Mouse (Mus musculus): ENCODE results near the gene Snd1. TPM values are rescaled to one million over a fixed set of nuclear protein-coding genes. Genes with fewer than 3 reads are reported as not detected.
A peak's percentile ranks its signal among the peaks of the same experiment; 100 is the strongest.

Snd1 gene
- polyA plus RNA-seq, 1 experiment from 2014 or later = 84.5 TPM

GRCm38 (mm10) chr6:28871725-28872420 lies 396.9 kb downstream of the Snd1 start:
- H3K27ac ChIP-seq (replicated peaks; ENCODE audit: low read depth, low read length) = no peak overlapping the region
- ATAC-seq (ENCODE audit: low FRiP score, low TSS enrichment) = no peak
- DNase-seq = no peak
- H3K27me3 ChIP-seq (ENCODE audit: control insufficient read depth, insufficient read depth, low read length) = no peaks in the 10 kb centered on the region
- H3K4me3 ChIP-seq (replicated peaks; ENCODE audit: low read depth, low read length) = no peak overlapping the region
- H3K9ac ChIP-seq (replicated peaks; ENCODE audit: low read length) = no peak overlapping the region
- peaks cover 19% of the 10 kb centered on the region for H3K4me1 ChIP-seq (ENCODE audit: control insufficient read depth, insufficient read depth, low read length)
- H3K4me2 ChIP-seq (ENCODE audit: low read length) = no peak overlapping the region
- no peaks in the 10 kb centered on the region for H3K36me3 ChIP-seq (ENCODE audit: control insufficient read depth, insufficient read depth, low read length)
- 82% methylated on average over 5 of the region's 5 CpGs for whole genome bisulfite sequencing
- H3K9me3 ChIP-seq (ENCODE audit: control insufficient read depth, low read length) = no peaks in the 10 kb centered on the region

- no peak overlapping the region for H3K4me3 ChIP-seq (replicated peaks; ENCODE audit: low read depth, low read length)
- peaks cover 24% of the 10 kb centered on the region for H3K4me1 ChIP-seq (ENCODE audit: control insufficient read depth, insufficient read depth, low read length)
- no peak overlapping the region for H3K27ac ChIP-seq (replicated peaks; ENCODE audit: low read depth, low read length)
- H3K4me2 ChIP-seq (ENCODE audit: low read length) = no peak overlapping the region
- H3K9me3 ChIP-seq (ENCODE audit: control insufficient read depth, low read length) = no peaks in the 10 kb centered on the region
- no peak overlapping the region for H3K9ac ChIP-seq (replicated peaks; ENCODE audit: low read length)
- WGBS = 85% methylated on average over 3 of the region's 3 CpGs
- DNase-seq = no peak
- no peaks in the 10 kb centered on the region for H3K36me3 ChIP-seq (ENCODE audit: control insufficient read depth, insufficient read depth, low read length)
- H3K27me3 ChIP-seq (ENCODE audit: control insufficient read depth, insufficient read depth, low read length) = no peaks in the 10 kb centered on the region
- no peak for ATAC-seq (ENCODE audit: low FRiP score, low TSS enrichment)
These were observed 397.5 kb downstream of the Snd1 start for GRCm38 (mm10) chr6:28872421-28872795.

- 79% methylated on average over 11 of the region's 11 CpGs for WGBS
These were observed 399.1 kb downstream of the Snd1 start for GRCm38 (mm10) chr6:28874053-28874452.

GRCm38 (mm10) chr6:28874759-28875158 lies 399.8 kb downstream of the Snd1 start:
- DNase-seq = no peak
- WGBS = 95% methylated on average over 5 of the region's 5 CpGs
- no peak overlapping the region for H3K4me2 ChIP-seq (ENCODE audit: low read length)
- no peaks in the 10 kb centered on the region for H3K36me3 ChIP-seq (ENCODE audit: control insufficient read depth, insufficient read depth, low read length)
- no peak overlapping the region for H3K4me3 ChIP-seq (replicated peaks; ENCODE audit: low read depth, low read length)
- peaks cover 37% of the 10 kb centered on the region for H3K4me1 ChIP-seq (ENCODE audit: control insufficient read depth, insufficient read depth, low read length)
- no peaks in the 10 kb centered on the region for H3K27me3 ChIP-seq (ENCODE audit: control insufficient read depth, insufficient read depth, low read length)
- H3K9ac ChIP-seq (replicated peaks; ENCODE audit: low read length) = no peak overlapping the region
- no peaks in the 10 kb centered on the region for H3K9me3 ChIP-seq (ENCODE audit: control insufficient read depth, low read length)
- ATAC-seq (ENCODE audit: low FRiP score, low TSS enrichment) = no peak
- H3K27ac ChIP-seq (replicated peaks; ENCODE audit: low read depth, low read length) = no peak overlapping the region

More at GRCm38 (mm10) chr6:28874053-28874452, 399.1 kb downstream of the Snd1 start:
- ATAC-seq (ENCODE audit: low FRiP score, low TSS enrichment) = no peak
- no peak for DNase-seq
- H3K27ac ChIP-seq (replicated peaks; ENCODE audit: low read depth, low read length) = no peak overlapping the region
- H3K27me3 ChIP-seq (ENCODE audit: control insufficient read depth, insufficient read depth, low read length) = no peaks in the 10 kb centered on the region
- H3K4me1 ChIP-seq (ENCODE audit: control insufficient read depth, insufficient read depth, low read length) = peaks cover 37% of the 10 kb centered on the region
- no peak overlapping the region for H3K4me2 ChIP-seq (ENCODE audit: low read length)
- H3K9me3 ChIP-seq (ENCODE audit: control insufficient read depth, low read length) = no peaks in the 10 kb centered on the region
- no peaks in the 10 kb centered on the region for H3K36me3 ChIP-seq (ENCODE audit: control insufficient read depth, insufficient read depth, low read length)
- H3K4me3 ChIP-seq (replicated peaks; ENCODE audit: low read depth, low read length) = no peak overlapping the region
- H3K9ac ChIP-seq (replicated peaks; ENCODE audit: low read length) = no peak overlapping the region

- DNase-seq (no peak), ATAC-seq (ENCODE audit: low FRiP score, low TSS enrichment) (no peak)
- WGBS = 93% methylated on average over 1 of the region's 1 CpGs
- Histone ChIP-seq H3K4me2 (ENCODE audit: low read length) (no peak overlapping the region), H3K4me1 (ENCODE audit: control insufficient read depth, insufficient read depth, low read length) (peaks cover 37% of the 10 kb centered on the region), H3K9me3 (ENCODE audit: control insufficient read depth, low read length) (no peaks in the 10 kb centered on the region), H3K9ac (replicated peaks; ENCODE audit: low read length) (no peak overlapping the region), H3K27ac (replicated peaks; ENCODE audit: low read depth, low read length) (no peak overlapping the region), H3K27me3 (ENCODE audit: control insufficient read depth, insufficient read depth, low read length) (no peaks in the 10 kb centered on the region), H3K36me3 (ENCODE audit: control insufficient read depth, insufficient read depth, low read length) (no peaks in the 10 kb centered on the region), H3K4me3 (replicated peaks; ENCODE audit: low read depth, low read length) (no peak overlapping the region)
These were observed 400.4 kb downstream of the Snd1 start for GRCm38 (mm10) chr6:28875333-28875732.

- H3K36me3 ChIP-seq (ENCODE audit: control insufficient read depth, insufficient read depth, low read length) = no peaks in the 10 kb centered on the region
- peaks cover 37% of the 10 kb centered on the region for H3K4me1 ChIP-seq (ENCODE audit: control insufficient read depth, insufficient read depth, low read length)
- no peak overlapping the region for H3K4me2 ChIP-seq (ENCODE audit: low read length)
- no peak overlapping the region for H3K9ac ChIP-seq (replicated peaks; ENCODE audit: low read length)
- peak; percentile 66 for DNase-seq
- ATAC-seq (ENCODE audit: low FRiP score, low TSS enrichment) = no peak
- H3K27me3 ChIP-seq (ENCODE audit: control insufficient read depth, insufficient read depth, low read length) = no peaks in the 10 kb centered on the region
- H3K4me3 ChIP-seq (replicated peaks; ENCODE audit: low read depth, low read length) = no peak overlapping the region
- H3K27ac ChIP-seq (replicated peaks; ENCODE audit: low read depth, low read length) = peak overlapping the region; percentile 61; the same call in 1 of the 2 replicates
- no peaks in the 10 kb centered on the region for H3K9me3 ChIP-seq (ENCODE audit: control insufficient read depth, low read length)
- WGBS = 29% methylated on average over 3 of the region's 3 CpGs
These were observed 401.6 kb downstream of the Snd1 start for GRCm38 (mm10) chr6:28876492-28876891.

- Histone ChIP-seq H3K36me3 (ENCODE audit: control insufficient read depth, insufficient read depth, low read length) (no peaks in the 10 kb centered on the region), H3K27me3 (ENCODE audit: control insufficient read depth, insufficient read depth, low read length) (no peaks in the 10 kb centered on the region), H3K9ac (replicated peaks; ENCODE audit: low read length) (no peak overlapping the region), H3K4me3 (replicated peaks; ENCODE audit: low read depth, low read length) (no peak overlapping the region), H3K4me2 (ENCODE audit: low read length) (no peak overlapping the region), H3K4me1 (ENCODE audit: control insufficient read depth, insufficient read depth, low read length) (peaks cover 37% of the 10 kb centered on the region), H3K27ac (replicated peaks; ENCODE audit: low read depth, low read length) (peak overlapping the region; percentile 45), H3K9me3 (ENCODE audit: control insufficient read depth, low read length) (no peaks in the 10 kb centered on the region)
- ATAC-seq (ENCODE audit: low FRiP score, low TSS enrichment) = peak; percentile 73
- WGBS = 19% methylated on average over 7 of the region's 7 CpGs
- DNase-seq = peak; percentile 76
These were observed 403.2 kb downstream of the Snd1 start for GRCm38 (mm10) chr6:28877945-28878666.

- H3K9ac ChIP-seq (replicated peaks; ENCODE audit: low read length) = no peak overlapping the region
- H3K4me1 ChIP-seq (ENCODE audit: control insufficient read depth, insufficient read depth, low read length) = peaks cover 29% of the 10 kb centered on the region
- no peaks in the 10 kb centered on the region for H3K9me3 ChIP-seq (ENCODE audit: control insufficient read depth, low read length)
- H3K27me3 ChIP-seq (ENCODE audit: control insufficient read depth, insufficient read depth, low read length) = no peaks in the 10 kb centered on the region
- ATAC-seq (ENCODE audit: low FRiP score, low TSS enrichment) (no peak), DNase-seq (no peak)
- peaks cover 5% of the 10 kb centered on the region for H3K36me3 ChIP-seq (ENCODE audit: control insufficient read depth, insufficient read depth, low read length)
- no peak overlapping the region for H3K4me3 ChIP-seq (replicated peaks; ENCODE audit: low read depth, low read length)
- H3K27ac ChIP-seq (replicated peaks; ENCODE audit: low read depth, low read length) = no peak overlapping the region
- H3K4me2 ChIP-seq (ENCODE audit: low read length) = no peak overlapping the region
- 52% methylated on average over 8 of the region's 8 CpGs for WGBS
These were observed 404.4 kb downstream of the Snd1 start for GRCm38 (mm10) chr6:28879315-28879714.

- H3K4me2 ChIP-seq (ENCODE audit: low read length) = no peak overlapping the region
- ATAC-seq (ENCODE audit: low FRiP score, low TSS enrichment) = no peak
- no peak for DNase-seq
- no peaks in the 10 kb centered on the region for H3K27me3 ChIP-seq (ENCODE audit: control insufficient read depth, insufficient read depth, low read length)
- no peak overlapping the region for H3K27ac ChIP-seq (replicated peaks; ENCODE audit: low read depth, low read length)
- WGBS = 88% methylated on average over 4 of the region's 4 CpGs
- peaks cover 16% of the 10 kb centered on the region for H3K36me3 ChIP-seq (ENCODE audit: control insufficient read depth, insufficient read depth, low read length)
- H3K4me3 ChIP-seq (replicated peaks; ENCODE audit: low read depth, low read length) = no peak overlapping the region
- H3K9me3 ChIP-seq (ENCODE audit: control insufficient read depth, low read length) = no peaks in the 10 kb centered on the region
- H3K9ac ChIP-seq (replicated peaks; ENCODE audit: low read length) = no peak overlapping the region
- peaks cover 25% of the 10 kb centered on the region for H3K4me1 ChIP-seq (ENCODE audit: control insufficient read depth, insufficient read depth, low read length)
These were observed 406.0 kb downstream of the Snd1 start for GRCm38 (mm10) chr6:28880909-28881308.
